Mouse (Mus musculus) subcutaneous adipose tissue, adult 2 months (tissue): ENCODE measurements around the gene Gm10715. TPM values are rescaled to one million over a fixed set of nuclear protein-coding genes. Genes with fewer than 3 reads are reported as not detected.

Source experiments
- polyA plus RNA-seq: library from polyadenylated mRNA; depleted of rRNA; stranded (reverse); fragments of >200 nt; gene quantifications from 2 replicates; pipeline ENCODE4 v1.2.3, GENCODE M21; 2012; ENCODE audit warnings: low replicate concordance; rRNA removed

Gene Gm10715
- polyA plus RNA-seq, result not detected in 2 replicates

DNA sequence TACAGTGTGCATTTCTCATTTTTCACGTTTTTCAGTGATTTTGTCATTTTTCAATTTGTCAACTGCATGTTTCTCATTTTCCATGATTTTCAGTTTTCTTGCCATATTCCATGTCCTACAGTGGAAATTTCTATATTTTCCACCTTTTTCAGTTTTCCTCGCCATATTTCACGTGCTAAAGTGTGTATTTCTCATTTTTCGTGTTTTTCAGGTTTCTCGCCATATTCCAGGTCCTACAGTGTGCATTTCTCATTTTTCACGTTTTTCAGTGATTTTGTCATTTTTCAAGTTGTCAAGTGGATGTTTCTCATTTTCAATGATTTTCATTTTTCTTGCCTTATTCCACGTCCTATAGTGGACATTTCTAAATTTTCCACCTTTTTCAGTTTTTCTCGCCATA, at the start of gene Gm10715:
Gene Gm10715 (plus strand): TSS at position 301 of the 400 bp plus-strand sequence.

DNA sequence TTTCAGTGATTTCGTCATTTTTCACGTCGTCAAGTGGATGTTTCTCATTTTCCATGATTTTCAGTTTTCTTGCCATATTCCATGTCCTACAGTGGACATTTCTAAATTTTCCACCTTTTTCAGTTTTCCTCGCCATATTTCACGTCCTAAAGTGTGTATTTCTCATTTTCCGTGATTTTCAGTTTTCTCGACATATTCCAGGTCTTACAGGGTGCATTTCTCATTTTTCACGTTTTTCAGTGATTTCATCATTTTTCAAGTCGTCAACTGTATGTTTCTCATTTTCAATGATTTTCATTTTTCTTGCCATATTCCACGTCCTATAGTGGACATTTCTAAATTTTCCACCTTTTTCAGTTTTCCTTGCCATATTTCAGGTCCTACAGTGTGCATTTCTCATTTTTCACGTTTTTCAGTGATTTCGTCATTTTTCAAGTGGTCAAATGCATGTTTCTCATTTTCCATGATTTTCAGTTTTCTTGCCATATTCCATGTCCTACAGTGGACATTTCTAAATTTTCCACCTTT, 36.2 kb upstream of the Gm10715 start, which contains the start of gene Gm10722:
Gene Gm10722 (plus strand): TSS at position 478 of the 528 bp plus-strand sequence.

DNA sequence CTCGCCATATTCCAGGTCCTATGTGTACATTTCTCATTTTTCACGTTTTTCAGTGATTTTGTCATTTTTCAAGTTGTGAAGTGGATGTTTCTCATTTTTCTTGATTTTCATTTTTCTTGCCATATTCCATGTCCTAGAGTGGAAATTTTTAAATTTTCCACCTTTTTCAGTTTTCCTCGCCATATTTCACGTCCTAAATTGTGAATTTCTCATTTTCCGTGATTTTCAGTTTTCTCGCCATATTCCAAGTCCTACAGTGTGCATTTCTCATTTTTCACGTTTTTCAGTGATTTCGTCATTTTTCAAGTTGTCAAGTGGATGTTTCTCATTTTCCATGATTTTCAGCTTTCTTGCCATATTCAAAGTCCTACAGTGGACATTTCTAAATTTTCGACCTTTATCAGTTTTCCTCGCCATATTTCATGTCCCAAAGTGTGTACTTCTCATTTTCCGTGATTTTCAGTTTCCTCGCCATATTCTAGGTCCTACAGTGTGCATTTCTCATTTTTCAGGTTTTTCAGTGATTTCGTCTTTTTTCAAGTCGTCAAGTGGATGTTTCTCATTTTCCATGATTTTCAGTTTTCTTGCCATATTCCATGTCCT, 33.8 kb upstream of the Gm10715 start, which contains the start of gene Gm11168:
Gene Gm11168 (plus strand): TSS at position 553 of the 603 bp plus-strand sequence.

DNA sequence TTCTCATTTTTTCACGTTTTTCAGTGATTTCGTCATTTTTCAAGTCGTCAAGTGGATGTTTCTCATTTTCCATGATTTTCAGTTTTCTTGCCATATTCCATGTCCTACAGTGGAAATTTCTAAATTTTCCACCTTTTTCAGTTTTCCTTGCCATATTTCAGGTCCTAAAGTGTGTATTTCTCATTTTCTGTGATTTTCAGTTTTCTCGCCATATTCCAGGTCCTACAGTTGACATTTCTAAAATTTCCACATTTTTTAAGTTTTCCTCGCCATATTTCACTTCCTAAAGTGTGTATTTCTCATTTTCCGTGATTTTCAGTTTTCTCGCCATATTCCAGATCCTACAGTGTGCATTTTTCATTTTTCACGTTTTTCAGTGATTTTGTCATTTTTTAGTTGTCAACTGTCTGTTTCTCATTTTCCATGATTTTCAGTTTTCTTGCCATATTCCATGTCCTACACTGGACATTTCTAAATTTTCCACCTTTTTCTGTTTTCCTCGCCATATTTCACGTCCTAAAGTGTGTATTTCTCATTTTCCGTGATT, 23.9 kb upstream of the Gm10715 start, which contains the start of gene Gm10721:
Gene Gm10721 (plus strand): TSS at position 408 of the 547 bp plus-strand sequence.

DNA sequence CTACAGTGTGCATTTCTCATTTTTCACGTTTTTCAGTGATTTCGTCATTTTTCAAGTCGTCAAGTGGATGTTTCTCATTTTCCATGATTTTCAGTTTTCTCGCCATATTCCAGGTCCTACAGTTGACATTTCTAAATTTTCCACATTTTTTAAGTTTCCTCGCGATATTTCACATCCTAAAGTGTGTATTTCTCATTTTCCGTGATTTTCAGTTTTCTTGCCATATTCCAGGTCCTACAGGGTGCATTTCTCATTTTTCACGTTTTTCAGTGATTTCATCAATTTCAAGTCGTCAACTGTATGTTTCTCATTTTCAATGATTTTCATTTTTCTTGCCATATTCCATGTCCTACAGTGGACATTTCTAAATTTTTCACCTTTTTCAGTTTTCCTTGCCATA, 21.3 kb upstream of the Gm10715 start, which contains the start of gene Gm10720:
Gene Gm10720 (plus strand): TSS at position 301 of the 400 bp plus-strand sequence.

DNA sequence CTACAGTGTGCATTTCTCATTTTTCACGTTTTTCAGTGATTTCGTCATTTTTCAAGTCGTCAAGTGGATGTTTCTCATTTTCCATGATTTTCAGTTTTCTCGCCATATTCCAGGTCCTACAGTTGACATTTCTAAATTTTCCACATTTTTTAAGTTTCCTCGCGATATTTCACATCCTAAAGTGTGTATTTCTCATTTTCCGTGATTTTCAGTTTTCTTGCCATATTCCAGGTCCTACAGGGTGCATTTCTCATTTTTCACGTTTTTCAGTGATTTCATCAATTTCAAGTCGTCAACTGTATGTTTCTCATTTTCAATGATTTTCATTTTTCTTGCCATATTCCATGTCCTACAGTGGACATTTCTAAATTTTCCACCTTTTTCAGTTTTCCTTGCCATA, 19.6 kb upstream of the Gm10715 start, which contains the start of gene Gm10719:
Gene Gm10719 (plus strand): TSS at position 301 of the 400 bp plus-strand sequence.

DNA sequence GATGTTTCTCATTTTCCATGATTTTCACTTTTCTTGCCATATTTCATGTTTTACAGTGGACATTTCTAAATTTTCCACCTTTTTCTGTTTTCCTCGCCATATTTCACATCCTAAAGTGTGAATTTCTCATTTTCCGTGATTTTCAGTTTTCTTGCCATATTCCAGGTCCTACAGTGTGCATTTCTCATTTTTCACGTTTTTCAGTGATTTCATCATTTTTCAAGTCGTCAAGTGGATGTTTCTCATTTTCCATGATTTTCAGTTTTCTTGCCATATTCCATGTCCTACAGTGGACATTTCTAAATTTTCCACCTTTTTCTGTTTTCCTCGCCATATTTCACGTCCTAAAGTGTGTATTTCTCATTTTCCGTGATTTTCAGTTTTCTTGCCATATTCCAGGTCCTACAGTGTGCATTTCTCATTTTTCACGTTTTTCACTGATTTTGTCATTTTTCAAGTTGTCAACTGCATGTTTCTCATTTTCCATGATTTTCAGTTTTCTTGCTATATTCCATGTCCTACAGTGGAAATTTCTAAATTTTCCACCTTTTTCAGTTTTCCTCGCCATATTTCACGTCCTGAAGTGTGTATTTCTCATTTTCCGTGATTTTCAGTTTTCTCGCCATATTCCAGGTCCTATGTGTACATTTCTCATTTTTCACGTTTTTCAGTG, 13.2 kb upstream of the Gm10715 start, which contains the start of gene Gm10718:
Gene Gm10718 (plus strand): TSS at position 236 of the 673 bp plus-strand sequence.

DNA sequence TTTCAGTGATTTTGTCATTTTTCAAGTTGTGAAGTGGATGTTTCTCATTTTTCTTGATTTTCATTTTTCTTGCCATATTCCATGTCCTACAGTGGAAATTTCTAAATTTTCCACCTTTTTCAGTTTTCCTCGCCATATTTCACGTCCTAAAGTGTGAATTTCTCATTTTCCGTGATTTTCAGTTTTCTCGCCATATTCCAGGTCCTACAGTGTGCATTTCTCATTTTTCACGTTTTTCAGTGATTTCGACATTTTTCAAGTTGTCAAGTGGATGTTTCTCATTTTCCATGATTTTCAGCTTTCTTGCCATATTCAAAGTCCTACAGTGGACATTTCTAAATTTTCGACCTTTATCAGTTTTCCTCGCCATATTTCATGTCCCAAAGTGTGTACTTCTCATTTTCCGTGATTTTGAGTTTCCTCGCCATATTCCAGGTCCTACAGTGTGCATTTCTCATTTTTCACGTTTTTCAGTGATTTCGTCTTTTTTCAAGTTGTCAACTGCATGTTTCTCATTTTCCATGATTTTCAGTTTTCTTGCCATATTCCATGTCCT, 11.7 kb upstream of the Gm10715 start, which contains the start of gene Gm10717:
Gene Gm10717 (plus strand): TSS at position 506 of the 556 bp plus-strand sequence.

DNA sequence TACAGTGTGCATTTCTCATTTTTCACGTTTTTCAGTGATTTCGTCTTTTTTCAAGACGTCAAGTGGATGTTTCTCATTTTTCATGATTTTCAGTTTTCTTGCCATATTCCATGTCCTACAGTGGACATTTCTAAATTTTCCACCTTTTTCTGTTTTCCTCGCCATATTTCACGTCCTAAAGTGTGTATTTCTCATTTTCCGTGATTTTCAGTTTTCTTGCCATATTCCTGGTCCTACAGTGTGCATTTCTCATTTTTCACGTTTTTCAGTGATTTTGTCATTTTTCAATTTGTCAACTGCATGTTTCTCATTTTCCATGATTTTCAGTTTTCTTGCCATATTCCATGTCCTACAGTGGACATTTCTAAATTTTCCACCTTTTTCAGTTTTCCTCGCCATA, 2.4 kb upstream of the Gm10715 start, which contains the start of gene Gm17535:
Gene Gm17535 (plus strand): TSS at position 301 of the 400 bp plus-strand sequence.

Other genes with a start within 250 kb of the Gm10715 start
- gene Gm10722, start 36.0 kb upstream of the Gm10715 start, polyA plus RNA-seq, result not detected in 2 replicates
- gene Gm11168, start 33.5 kb upstream of the Gm10715 start, polyA plus RNA-seq, result not detected in 2 replicates
- not detected in 2 replicates for gene Gm10721, start 23.7 kb upstream of the Gm10715 start, polyA plus RNA-seq
- gene Gm10720, start 21.2 kb upstream of the Gm10715 start, polyA plus RNA-seq, result not detected in 2 replicates
- not detected in 2 replicates for gene Gm10719, start 19.5 kb upstream of the Gm10715 start, polyA plus RNA-seq
- not detected in 2 replicates for gene Gm10718, start 13.3 kb upstream of the Gm10715 start, polyA plus RNA-seq
- gene Gm10717, start 11.5 kb upstream of the Gm10715 start, polyA plus RNA-seq, result not detected in 2 replicates
- not detected in 2 replicates for gene Gm17535, start 2.3 kb upstream of the Gm10715 start, polyA plus RNA-seq